Mouse (Mus musculus): ENCODE data around the gene Scgb2b27.
"Not testable (repeated sequence)": the region's sequence is repeated elsewhere in the genome, so short reads cannot be mapped to it uniquely, and the experiment has no call there.

The Scgb2b27 gene

GRCm38 (mm10) chr7:34013842-34014241 lies at the start of gene Scgb2b27:
Gene Scgb2b27, minus strand, starts transcription at chr7:34013942.
- DNase-seq (ENCODE audit: low spot score), result no peak

- not testable (repeated sequence) for DNase-seq (ENCODE audit: low spot score)
Observed at GRCm38 (mm10) chr7:34036076-34036815, 22.5 kb upstream of the Scgb2b27 start.

DNA sequence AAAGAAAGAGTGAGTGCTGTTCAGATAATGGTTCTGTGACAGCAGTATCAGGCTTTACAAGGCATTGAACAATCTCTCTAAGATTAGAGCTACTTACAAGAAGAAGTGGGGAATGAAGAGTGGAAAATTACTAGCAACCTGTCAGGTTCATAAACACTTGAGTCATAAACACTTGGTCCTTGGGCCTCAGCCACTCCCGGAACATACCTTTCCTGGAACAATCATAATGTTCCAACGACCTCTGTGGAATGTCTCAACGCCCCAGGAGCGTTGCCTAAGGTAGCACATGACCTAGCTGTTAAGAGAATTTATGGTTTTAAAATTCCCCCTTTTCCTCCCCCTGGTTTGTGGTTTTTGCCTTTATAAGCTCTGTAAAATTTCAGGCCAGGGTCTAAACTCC lies 20.8 kb upstream of the Scgb2b27 start:
- not testable (repeated sequence) for DNase-seq (ENCODE audit: low spot score)

- no peak for DNase-seq (ENCODE audit: low spot score)
Observed at GRCm38 (mm10) chr7:34030026-34030425, 16.3 kb upstream of the Scgb2b27 start.

DNA sequence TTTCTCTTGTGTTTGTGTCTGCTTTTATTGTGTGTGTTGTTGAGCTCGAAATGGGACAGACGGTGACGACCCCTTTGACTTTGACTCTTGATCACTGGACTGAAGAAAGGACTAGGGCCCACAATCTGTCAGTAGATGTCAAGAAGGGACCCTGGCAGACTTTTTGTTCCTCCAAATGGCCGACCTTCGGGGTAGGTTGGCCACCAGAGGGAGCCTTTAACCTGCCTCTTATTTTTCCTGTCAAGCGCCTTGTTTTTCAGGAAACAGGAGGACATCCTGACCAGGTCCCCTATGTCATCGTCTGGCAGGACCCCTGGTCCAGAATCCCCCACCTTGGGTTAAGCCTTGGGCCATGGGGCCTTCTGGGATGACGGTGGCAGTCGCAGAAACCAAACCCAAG lies 13.5 kb upstream of the Scgb2b27 start:
- not testable (repeated sequence) for DNase-seq (ENCODE audit: low spot score)

- DNase-seq (ENCODE audit: low spot score), result no peak
Observed at GRCm38 (mm10) chr7:34025641-34026040, 11.9 kb upstream of the Scgb2b27 start.

DNA sequence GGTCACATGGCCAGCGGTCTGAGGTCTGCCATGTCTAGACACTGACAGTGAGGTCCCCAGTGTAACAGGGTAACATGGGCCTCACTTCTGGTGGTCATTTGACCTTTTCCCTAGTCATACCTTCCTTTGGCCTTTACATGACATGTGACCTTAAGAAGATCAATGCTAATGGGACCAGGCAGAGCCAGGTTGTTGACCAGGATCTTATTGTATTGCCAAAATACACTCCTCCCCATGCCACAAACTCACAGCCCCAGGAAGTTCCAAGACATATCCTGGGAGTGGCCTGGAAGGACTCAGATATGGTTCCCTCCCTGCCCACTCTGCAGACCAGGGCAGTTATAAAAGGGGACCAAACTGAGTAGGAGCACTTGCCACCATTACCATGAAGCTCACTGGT lies 7.4 kb upstream of the Scgb2b27 start, which contains the start of gene Scgb1b27:
Gene Scgb1b27 (plus strand): TSS at position 301 of the 400 bp plus-strand sequence.
- DNase-seq (ENCODE audit: low spot score), result not testable (repeated sequence)

DNA sequence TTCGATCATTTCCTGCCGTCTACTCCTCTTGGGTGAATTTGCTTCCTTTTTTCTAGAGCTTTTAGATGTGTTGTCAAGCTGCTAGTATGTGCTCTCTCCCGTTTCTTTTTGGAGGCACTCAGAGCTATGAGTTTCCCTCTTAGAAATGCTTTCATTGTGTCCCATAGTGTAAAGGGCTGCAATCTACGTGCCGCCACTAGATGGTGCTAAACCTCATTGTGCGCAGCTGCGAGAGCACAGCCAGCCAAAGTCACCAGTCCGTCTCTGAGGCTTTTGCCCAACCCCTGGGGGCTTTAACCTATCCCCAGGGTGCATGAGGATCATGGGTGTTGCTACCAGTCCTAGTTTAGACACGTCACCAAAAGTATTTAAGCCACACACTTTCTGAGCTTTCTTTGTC lies 31.5 kb downstream of the Scgb2b27 start:
- peak; percentile 44 for DNase-seq (ENCODE audit: low spot score)
